Mouse (Mus musculus) liver, embryonic 14 days (tissue): ENCODE data around the gene Napsa. TPM values are rescaled to one million over a fixed set of nuclear protein-coding genes. Genes with fewer than 3 reads are reported as not detected.

ENCODE experiments used
- polyA plus RNA-seq: library from polyadenylated mRNA; depleted of rRNA; stranded (reverse); fragments of >200 nt; gene quantifications from 2 replicates; pipeline ENCODE4 v1.2.3, GENCODE M21; 2012; rRNA removed

Napsa gene
- 3.9 and 5.2 TPM in 2 replicates for polyA plus RNA-seq

DNA sequence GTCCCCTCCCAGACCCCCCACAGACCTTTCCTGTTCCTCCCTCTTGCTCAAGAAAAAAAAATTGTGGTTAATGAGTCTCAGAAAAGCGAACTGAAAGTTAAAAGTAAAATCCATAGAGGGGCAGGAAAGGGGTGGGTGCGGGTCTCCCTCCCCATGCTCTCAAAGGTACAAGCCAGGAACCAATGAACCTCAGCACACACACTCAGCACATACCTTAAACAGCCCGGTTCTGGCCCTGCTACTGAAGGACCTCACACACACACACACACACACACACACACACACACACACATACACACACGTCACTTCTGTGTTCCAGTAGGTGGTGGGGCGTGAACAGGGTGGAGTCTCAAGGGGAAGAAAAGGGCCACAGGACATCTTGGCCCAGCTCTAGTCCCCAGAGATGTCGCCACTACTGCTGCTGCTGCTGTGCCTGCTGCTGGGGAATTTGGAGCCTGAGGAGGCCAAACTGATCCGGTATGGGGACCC lies at the start of gene Napsa:
Gene Napsa (plus strand): TSS at position 168 of the 489 bp plus-strand sequence.

DNA sequence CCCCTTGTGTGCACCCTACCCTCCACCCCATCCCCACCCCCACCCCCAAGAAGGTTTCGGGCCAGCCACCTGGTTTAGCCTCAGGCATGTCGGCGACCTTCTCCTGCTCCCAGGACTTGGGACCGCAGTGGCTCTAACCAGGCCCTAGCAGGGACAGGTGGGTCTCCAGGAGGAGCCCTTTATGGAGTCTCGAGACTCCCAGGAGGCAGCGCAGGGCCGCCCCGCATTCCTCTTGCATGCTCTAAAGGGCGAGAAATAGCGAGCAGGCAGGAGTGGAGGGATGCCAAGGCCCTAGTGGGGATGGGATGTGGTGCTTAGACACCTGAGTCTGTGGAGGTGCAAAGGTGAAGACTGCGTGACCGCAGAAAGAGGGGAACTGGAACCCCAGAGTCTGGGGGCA lies 47.7 kb upstream of the Napsa start, which contains the start of gene Mybpc2:
Gene Mybpc2 (minus strand): TSS at position 155 of the 400 bp plus-strand sequence.

DNA sequence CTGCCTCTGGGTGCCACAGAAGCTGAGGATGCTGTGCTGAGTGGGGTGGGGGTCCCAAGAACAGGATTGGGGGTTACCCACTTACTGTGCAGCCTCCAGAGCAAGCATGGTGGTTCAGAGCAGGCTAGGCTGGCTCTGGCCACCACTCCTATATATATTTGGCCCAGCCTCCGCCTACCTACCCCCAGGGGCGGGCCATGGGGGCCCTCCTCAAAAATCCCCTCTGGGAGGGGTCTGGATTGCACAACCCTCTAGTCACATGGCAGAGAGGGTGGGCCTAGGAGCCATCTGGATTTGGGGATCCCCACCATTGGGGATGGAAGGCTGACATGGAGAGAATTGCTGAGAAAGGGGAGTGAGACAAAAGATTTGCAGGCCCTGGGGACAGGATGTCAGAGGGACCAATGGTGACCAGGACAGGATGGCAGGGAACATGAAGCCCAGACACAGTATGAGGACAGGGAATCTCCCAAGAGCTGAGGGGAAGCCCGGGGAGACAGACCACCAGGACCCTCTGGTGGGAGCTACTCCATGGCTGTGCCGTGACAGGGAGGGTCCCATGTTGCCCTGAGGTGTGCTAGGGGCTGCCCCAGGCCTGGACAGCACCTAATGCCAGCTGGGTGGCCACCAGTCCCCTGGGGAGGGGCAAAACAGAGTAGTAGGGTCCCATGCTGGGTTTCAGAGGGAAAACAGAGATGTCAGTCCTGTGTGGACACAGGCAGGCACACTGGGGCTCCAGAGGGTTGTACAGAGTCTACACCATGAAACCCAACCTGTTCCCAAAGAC lies 40.0 kb upstream of the Napsa start, which contains the start of gene Spib:
Gene Spib (minus strand): TSS at position 126 of the 787 bp plus-strand sequence.

DNA sequence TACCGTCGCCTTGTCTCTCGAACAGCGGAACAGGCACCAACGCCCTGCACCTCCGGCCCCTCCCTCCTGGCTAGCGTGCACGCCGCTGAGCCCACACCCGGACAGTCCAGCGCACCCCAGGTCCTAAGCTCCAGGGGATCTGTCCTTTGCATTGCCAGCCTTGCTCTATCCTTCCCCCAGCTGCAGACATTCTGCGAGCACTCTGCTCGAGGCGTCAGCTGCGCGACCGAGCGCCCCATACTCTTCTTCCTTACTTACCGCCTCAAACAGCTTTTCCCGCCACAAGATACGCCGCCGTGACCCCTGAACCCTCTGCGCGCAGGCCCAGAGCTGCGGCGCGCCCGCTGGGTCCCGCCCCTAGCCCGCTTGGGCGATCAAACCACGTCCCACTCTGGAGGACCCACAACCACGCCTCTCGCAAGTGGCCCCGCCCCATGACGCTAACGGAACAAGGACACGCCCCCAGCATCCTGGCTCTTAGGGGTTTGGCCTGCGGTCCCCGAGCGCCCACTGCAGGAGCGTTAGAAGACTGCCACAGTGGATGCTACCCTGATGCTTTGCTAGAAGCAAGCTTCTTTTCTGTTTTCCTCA lies 23.6 kb upstream of the Napsa start, which contains the start of gene Pold1:
Gene Pold1 (minus strand): TSS at position 353 of the 591 bp plus-strand sequence.

DNA sequence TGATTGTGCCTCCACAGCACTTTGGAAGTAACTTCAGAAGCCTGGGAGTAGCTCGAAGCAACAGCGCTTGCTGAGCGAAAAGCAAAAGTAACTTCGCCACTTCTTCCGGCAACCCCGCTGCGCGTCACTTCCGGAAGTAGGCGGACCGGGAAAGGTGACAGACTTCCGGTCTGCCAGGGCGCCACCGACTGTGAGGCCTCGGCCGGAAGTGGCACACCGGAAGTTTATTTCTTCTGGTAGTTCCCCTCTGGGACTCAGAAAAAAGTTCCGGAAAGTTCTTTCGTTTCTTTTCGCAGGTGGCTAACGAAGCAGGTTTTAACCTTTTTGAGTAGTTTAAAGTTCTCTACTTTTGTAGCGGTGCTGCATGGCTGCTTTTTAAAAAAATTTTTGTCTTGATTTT lies 18.4 kb upstream of the Napsa start, which contains the start of gene Nr1h2:
Gene Nr1h2 (minus strand): TSS at position 126 of the 400 bp plus-strand sequence.

DNA sequence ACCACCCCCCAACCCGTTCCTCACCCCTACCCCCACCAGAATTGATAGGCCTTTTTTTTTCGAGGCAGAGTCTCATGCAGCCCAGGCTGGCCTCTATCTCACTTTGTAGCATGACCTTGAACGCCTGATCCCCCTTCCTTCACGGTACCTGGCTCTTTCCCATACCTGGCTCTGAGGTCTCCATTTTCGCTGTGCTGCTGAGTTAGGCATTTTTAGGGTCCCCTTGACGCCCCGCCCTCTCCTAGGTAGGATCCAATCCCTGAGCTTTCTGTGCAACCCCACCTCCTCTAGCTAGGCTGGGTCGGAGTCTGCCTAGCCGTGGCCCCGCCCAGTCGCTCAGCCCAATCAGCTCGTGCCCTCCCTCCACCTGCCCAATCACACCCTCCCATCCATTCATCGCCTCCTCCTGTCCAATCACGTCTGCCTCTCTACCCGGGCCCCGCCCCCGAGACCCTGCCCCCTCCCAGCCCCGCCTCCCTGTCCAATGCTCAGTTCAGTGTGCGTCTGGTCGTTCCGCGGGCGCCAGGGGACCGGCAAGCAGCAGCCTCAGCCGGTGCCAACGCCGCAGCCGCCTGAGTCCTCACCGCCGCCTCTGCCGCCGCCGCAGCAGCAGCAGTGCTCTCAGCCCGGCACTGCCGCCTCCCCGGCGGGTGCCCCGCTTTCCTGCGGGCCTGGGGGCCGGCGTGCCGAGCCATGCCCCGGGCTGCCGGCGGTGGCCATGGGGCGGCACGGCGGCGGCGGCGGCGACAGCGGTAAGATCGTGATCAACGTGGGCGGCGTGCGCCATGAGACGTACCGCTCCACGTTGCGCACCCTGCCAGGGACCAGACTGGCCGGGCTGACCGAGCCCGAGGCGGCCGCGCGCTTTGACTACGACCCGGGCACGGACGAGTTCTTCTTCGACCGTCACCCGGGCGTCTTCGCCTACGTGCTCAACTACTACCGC lies 18.5 kb downstream of the Napsa start, which contains the start of gene Kcnc3:
Gene Kcnc3 (plus strand): TSS at position 263 of the 946 bp plus-strand sequence.

Other genes starting within 250 kb of the Napsa start
- gene Syt3, start 188.3 kb upstream of the Napsa start, polyA plus RNA-seq: 0.02 TPM in 2 replicates
- gene 1700008O03Rik, start 186.6 kb upstream of the Napsa start, polyA plus RNA-seq: 0.12 and 0.18 TPM in 2 replicates
- gene Lrrc4b, start 143.4 kb upstream of the Napsa start, polyA plus RNA-seq: 0.02 and 0.09 TPM in 2 replicates
- gene Aspdh, start 107.0 kb upstream of the Napsa start, polyA plus RNA-seq: 6.9 and 9.4 TPM in 2 replicates
- 183 and 206 TPM in 2 replicates for gene Josd2, start 104.4 kb upstream of the Napsa start, polyA plus RNA-seq
- 39.1 and 45.1 TPM in 2 replicates for gene Emc10, start 75.9 kb upstream of the Napsa start, polyA plus RNA-seq
- gene Fam71e1, start 75.8 kb upstream of the Napsa start, polyA plus RNA-seq: 1.5 and 1.6 TPM in 2 replicates
- 0.01 TPM in 1 of 2 replicates, not detected in the other for gene Mybpc2, start 47.7 kb upstream of the Napsa start, polyA plus RNA-seq
- 0.14 and 0.18 TPM in 2 replicates for gene Spib, start 40.3 kb upstream of the Napsa start, polyA plus RNA-seq
- 44.8 and 45.0 TPM in 2 replicates for gene Pold1, start 23.5 kb upstream of the Napsa start, polyA plus RNA-seq
- 27.6 and 31.6 TPM in 2 replicates for gene Nr1h2, start 18.4 kb upstream of the Napsa start, polyA plus RNA-seq
- gene Kcnc3, start 18.3 kb downstream of the Napsa start, polyA plus RNA-seq: 0.16 and 0.24 TPM in 2 replicates
- gene Myh14, start 98.5 kb downstream of the Napsa start, polyA plus RNA-seq: 0.08 and 0.23 TPM in 2 replicates
- gene Izumo2, start 136.4 kb downstream of the Napsa start, polyA plus RNA-seq: not detected in 2 replicates
- gene Vrk3, start 176.0 kb downstream of the Napsa start, polyA plus RNA-seq: 20.0 and 23.5 TPM in 2 replicates
- gene Zfp473, start 178.7 kb downstream of the Napsa start, polyA plus RNA-seq: 0.95 and 1.0 TPM in 2 replicates
- 41.2 and 48.8 TPM in 2 replicates for gene Nup62, start 243.7 kb downstream of the Napsa start, polyA plus RNA-seq
- 0.40 and 0.41 TPM in 2 replicates for gene Il4i1, start 244.0 kb downstream of the Napsa start, polyA plus RNA-seq
- 27.2 and 29.9 TPM in 2 replicates for gene Atf5, start 244.3 kb downstream of the Napsa start, polyA plus RNA-seq